Mouse (Mus musculus): ENCODE results near the gene Rcor3. TPM values are rescaled to one million over a fixed set of nuclear protein-coding genes. Genes with fewer than 3 reads are reported as not detected.

The Rcor3 gene
- polyA plus RNA-seq, 1 experiment from 2014 or later, result 16.9 TPM

GRCm38 (mm10) chr1:192116262-192116661 is 21.6 kb downstream of the Rcor3 start:
- DNase-seq (ENCODE audit: low spot score) (no peak), ATAC-seq (ENCODE audit: low FRiP score, low TSS enrichment) (no peak)
- TF ChIP-seq CTCF (IDR thresholded peaks at IDR 0.05; ENCODE audit: low read depth) (no peak), EP300 (optimal IDR thresholded peaks at IDR 0.05) (no peak)
- Histone ChIP-seq H3K27ac (replicated peaks) (no peak overlapping the region), H3K27me3 (ENCODE audit: control insufficient read depth, insufficient read depth, low read length) (no peaks in the 10 kb centered on the region), H3K36me3 (ENCODE audit: control insufficient read depth, insufficient read depth, low read length) (peaks cover 17% of the 10 kb centered on the region), H3K9me3 (ENCODE audit: control insufficient read depth, low read length) (no peaks in the 10 kb centered on the region), H3K4me2 (replicated peaks; ENCODE audit: low read depth) (no peak overlapping the region), H3K4me1 (replicated peaks; ENCODE audit: control insufficient read depth, insufficient read depth) (no peaks in the 10 kb centered on the region), H3K9ac (ENCODE audit: low read length) (no peak overlapping the region), H3K4me3 (ENCODE audit: low read depth, low read length) (no peak overlapping the region)
- 79% methylated on average over 6 of the region's 6 CpGs for WGBS

GRCm38 (mm10) chr1:192115378-192115777 is 22.5 kb downstream of the Rcor3 start:
- ATAC-seq (ENCODE audit: low FRiP score, low TSS enrichment) (no peak), DNase-seq (ENCODE audit: low spot score) (no peak)
- no peak overlapping the region for H3K27ac ChIP-seq (replicated peaks)
- H3K4me1 ChIP-seq (replicated peaks; ENCODE audit: control insufficient read depth, insufficient read depth), result no peaks in the 10 kb centered on the region
- TF ChIP-seq CTCF (IDR thresholded peaks at IDR 0.05; ENCODE audit: low read depth) (no peak), EP300 (optimal IDR thresholded peaks at IDR 0.05) (no peak)
- H3K9ac ChIP-seq (ENCODE audit: low read length), result no peak overlapping the region
- H3K4me3 ChIP-seq (ENCODE audit: low read depth, low read length), result no peak overlapping the region
- no peaks in the 10 kb centered on the region for H3K27me3 ChIP-seq (ENCODE audit: control insufficient read depth, insufficient read depth, low read length)
- WGBS, result 93% methylated on average over 1 of the region's 1 CpGs
- no peaks in the 10 kb centered on the region for H3K9me3 ChIP-seq (ENCODE audit: control insufficient read depth, low read length)
- peaks cover 13% of the 10 kb centered on the region; the same call in 1 of the 2 replicates for H3K36me3 ChIP-seq (ENCODE audit: control insufficient read depth, insufficient read depth, low read length)
- H3K4me2 ChIP-seq (replicated peaks; ENCODE audit: low read depth), result no peak overlapping the region

- no peaks in the 10 kb centered on the region for H3K4me1 ChIP-seq (replicated peaks; ENCODE audit: control insufficient read depth, insufficient read depth)
- H3K9ac ChIP-seq (ENCODE audit: low read length), result no peak overlapping the region
- no peak overlapping the region for H3K4me2 ChIP-seq (replicated peaks; ENCODE audit: low read depth)
- no peak overlapping the region for H3K4me3 ChIP-seq (ENCODE audit: low read depth, low read length)
- no peak; the same call in 1 of the 2 replicates for ATAC-seq (ENCODE audit: low FRiP score, low TSS enrichment)
- WGBS, result 52% methylated on average over 6 of the region's 6 CpGs
- no peaks in the 10 kb centered on the region for H3K27me3 ChIP-seq (ENCODE audit: control insufficient read depth, insufficient read depth, low read length)
- DNase-seq (ENCODE audit: low spot score), result peak; percentile 59
- no peaks in the 10 kb centered on the region for H3K9me3 ChIP-seq (ENCODE audit: control insufficient read depth, low read length)
- peaks cover 8% of the 10 kb centered on the region; the same call in 1 of the 2 replicates for H3K36me3 ChIP-seq (ENCODE audit: control insufficient read depth, insufficient read depth, low read length)
- no peak overlapping the region for H3K27ac ChIP-seq (replicated peaks)
- TF ChIP-seq EP300 (optimal IDR thresholded peaks at IDR 0.05) (no peak), CTCF (IDR thresholded peaks at IDR 0.05; ENCODE audit: low read depth) (no peak)
These were observed 28.7 kb downstream of the Rcor3 start for GRCm38 (mm10) chr1:192109169-192109568.

- no peak overlapping the region for H3K27ac ChIP-seq (replicated peaks)
- peaks cover 8% of the 10 kb centered on the region; the same call in 1 of the 2 replicates for H3K36me3 ChIP-seq (ENCODE audit: control insufficient read depth, insufficient read depth, low read length)
- H3K27me3 ChIP-seq (ENCODE audit: control insufficient read depth, insufficient read depth, low read length), result no peaks in the 10 kb centered on the region
- 9% methylated on average over 2 of the region's 2 CpGs for WGBS
- no peaks in the 10 kb centered on the region for H3K4me1 ChIP-seq (replicated peaks; ENCODE audit: control insufficient read depth, insufficient read depth)
- ATAC-seq (ENCODE audit: low FRiP score, low TSS enrichment) (peak; percentile 82), DNase-seq (ENCODE audit: low spot score) (no peak)
- no peak overlapping the region for H3K9ac ChIP-seq (ENCODE audit: low read length)
- peak; percentile 81 for TF ChIP-seq CTCF (IDR thresholded peaks at IDR 0.05; ENCODE audit: low read depth)
- no peak for TF ChIP-seq EP300 (optimal IDR thresholded peaks at IDR 0.05)
- no peak overlapping the region for H3K4me2 ChIP-seq (replicated peaks; ENCODE audit: low read depth)
- no peaks in the 10 kb centered on the region for H3K9me3 ChIP-seq (ENCODE audit: control insufficient read depth, low read length)
- no peak overlapping the region for H3K4me3 ChIP-seq (ENCODE audit: low read depth, low read length)
These were observed 30.5 kb downstream of the Rcor3 start for GRCm38 (mm10) chr1:192107352-192107751.

GRCm38 (mm10) chr1:192105902-192106389 is 31.9 kb downstream of the Rcor3 start:
- WGBS, result 88% methylated on average over 4 of the region's 4 CpGs
- Histone ChIP-seq H3K36me3 (ENCODE audit: control insufficient read depth, insufficient read depth, low read length) (peaks cover 8% of the 10 kb centered on the region), H3K9me3 (ENCODE audit: control insufficient read depth, low read length) (no peaks in the 10 kb centered on the region)

GRCm38 (mm10) chr1:192104021-192104420 is 33.8 kb downstream of the Rcor3 start:
- H3K4me1 ChIP-seq (replicated peaks; ENCODE audit: control insufficient read depth, insufficient read depth), result no peaks in the 10 kb centered on the region
- 95% methylated on average over 9 of the region's 9 CpGs for WGBS
- TF ChIP-seq EP300 (optimal IDR thresholded peaks at IDR 0.05), result no peak
- TF ChIP-seq CTCF (IDR thresholded peaks at IDR 0.05; ENCODE audit: low read depth), result no peak
- no peaks in the 10 kb centered on the region for H3K9me3 ChIP-seq (ENCODE audit: control insufficient read depth, low read length)
- no peak overlapping the region for H3K27ac ChIP-seq (replicated peaks)
- no peaks in the 10 kb centered on the region for H3K27me3 ChIP-seq (ENCODE audit: control insufficient read depth, insufficient read depth, low read length)
- peaks cover 9% of the 10 kb centered on the region for H3K36me3 ChIP-seq (ENCODE audit: control insufficient read depth, insufficient read depth, low read length)
- no peak overlapping the region for H3K4me3 ChIP-seq (ENCODE audit: low read depth, low read length)
- no peak overlapping the region for H3K9ac ChIP-seq (ENCODE audit: low read length)
- no peak overlapping the region for H3K4me2 ChIP-seq (replicated peaks; ENCODE audit: low read depth)
- ATAC-seq (ENCODE audit: low FRiP score, low TSS enrichment), result 0 out of 2 replicates have a peak, but pooled peaks have one; percentile 43
- DNase-seq (ENCODE audit: low spot score), result no peak

More at GRCm38 (mm10) chr1:192105902-192106389, 31.9 kb downstream of the Rcor3 start:
- no peak overlapping the region for H3K4me2 ChIP-seq (replicated peaks; ENCODE audit: low read depth)
- H3K9ac ChIP-seq (ENCODE audit: low read length), result no peak overlapping the region
- H3K27me3 ChIP-seq (ENCODE audit: control insufficient read depth, insufficient read depth, low read length), result no peaks in the 10 kb centered on the region
- TF ChIP-seq EP300 (optimal IDR thresholded peaks at IDR 0.05), result no peak
- no peak for TF ChIP-seq CTCF (IDR thresholded peaks at IDR 0.05; ENCODE audit: low read depth)
- DNase-seq (ENCODE audit: low spot score) (no peak), ATAC-seq (ENCODE audit: low FRiP score, low TSS enrichment) (no peak)
- no peak overlapping the region for H3K27ac ChIP-seq (replicated peaks)
- no peak overlapping the region for H3K4me3 ChIP-seq (ENCODE audit: low read depth, low read length)
- no peaks in the 10 kb centered on the region for H3K4me1 ChIP-seq (replicated peaks; ENCODE audit: control insufficient read depth, insufficient read depth)

Data from stomach, postnatal 0 days (tissue).